Mouse (Mus musculus): ENCODE data around the gene Mtmr14. TPM values are rescaled to one million over a fixed set of nuclear protein-coding genes. Genes with fewer than 3 reads are reported as not detected.

Mtmr14 gene
- total RNA-seq, 2 experiments from 2014 or later: 12.2 to 12.8 TPM

Other genes with a start within 250 kb of the Mtmr14 start
- gene Thumpd3, start 191.6 kb upstream of the Mtmr14 start, total RNA-seq (2021): 10 to 100 TPM; 21.4 to 24.5 TPM
- gene Setd5, start 160.5 kb upstream of the Mtmr14 start, total RNA-seq (2021): 10 to 100 TPM; 90.1 to 91.8 TPM
- gene Lhfpl4, start 42.5 kb upstream of the Mtmr14 start, total RNA-seq (2021): under 1 TPM; 0.50 to 0.61 TPM
- gene Cpne9, start 44.5 kb downstream of the Mtmr14 start, total RNA-seq (2021): not detected
- 10 to 100 TPM; 21.8 to 23.8 TPM for gene Brpf1, start 69.3 kb downstream of the Mtmr14 start, total RNA-seq (2021)
- gene Ogg1, start 89.1 kb downstream of the Mtmr14 start, total RNA-seq (2021): 1 to 10 TPM; 5.2 to 6.2 TPM
- gene Camk1, start 106.1 kb downstream of the Mtmr14 start, total RNA-seq (2021): 10 to 100 TPM; 73.5 to 73.7 TPM
- 10 to 100 TPM; 23.8 to 26.0 TPM for gene Tada3, start 140.0 kb downstream of the Mtmr14 start, total RNA-seq (2021)
- 100 to 1,000 TPM; 142 to 143 TPM for gene Arpc4, start 140.3 kb downstream of the Mtmr14 start, total RNA-seq (2021)
- gene Ttll3, start 151.4 kb downstream of the Mtmr14 start, total RNA-seq (2021): 1 to 10 TPM; 1.7 to 2.7 TPM
- gene Rpusd3, start 181.5 kb downstream of the Mtmr14 start, total RNA-seq (2021): 1 to 10 TPM; 7.1 to 7.9 TPM
- gene Cidec, start 197.9 kb downstream of the Mtmr14 start, total RNA-seq (2021): 1 to 10 TPM; 1.8 to 2.3 TPM
- gene Jagn1, start 204.7 kb downstream of the Mtmr14 start, total RNA-seq (2021): 10 to 100 TPM; 28.3 to 34.7 TPM
- gene Il17re, start 220.6 kb downstream of the Mtmr14 start, total RNA-seq (2021): 1 to 10 TPM; 1.1 to 1.3 TPM
- 10 to 100 TPM in 1 of 2 experiments, 1 to 10 TPM in 1; 7.9 to 10.2 TPM for gene Il17rc, start 233.6 kb downstream of the Mtmr14 start, total RNA-seq (2021)
- 10 to 100 TPM; 34.6 to 41.5 TPM for gene Creld1, start 245.5 kb downstream of the Mtmr14 start, total RNA-seq (2021)

Measured in heart, postnatal 4 days (tissue).